Mouse (Mus musculus) intestine, postnatal 0 days (tissue): Measurements from ENCODE around the gene Ass1. TPM values are rescaled to one million over a fixed set of nuclear protein-coding genes. Genes with fewer than 3 reads are reported as not detected.

ENCODE experiments used
- ATAC-seq: fragments of 200-750 bp; cut with Nextera tagmentation; 2 replicates; pipeline ENCODE4 v1.8.0; 2017; ENCODE audit warnings: mild to moderate bottlenecking, moderate TSS enrichment, moderate library complexity
- H3K27ac ChIP-seq: fragments of 300-500 bp; sonication (generic); 2 replicates; pipeline ENCODE4 v1.5.1; 2014; ENCODE audit warnings: mild to moderate bottlenecking, low read depth, low read length, moderate library complexity
- H3K27me3 ChIP-seq: fragments of 300-500 bp; sonication (generic); replicated peaks from 2 replicates; pipeline ENCODE4 v1.6.1; 2014; ENCODE audit warnings: low read length, mixed read lengths; ENCODE audit not compliant: control insufficient read depth, insufficient read depth
- H3K36me3 ChIP-seq: fragments of 300-500 bp; sonication (generic); 2 replicates; pipeline ENCODE4 v1.6.1; 2014; ENCODE audit warnings: mild to moderate bottlenecking, moderate library complexity; ENCODE audit not compliant: control insufficient read depth, insufficient read depth
- H3K4me1 ChIP-seq: fragments of 300-500 bp; sonication (generic); replicated peaks from 2 replicates; pipeline ENCODE4 v1.6.1; 2014; ENCODE audit warnings: antibody characterized with exemption, low read length, mixed read lengths; ENCODE audit not compliant: control insufficient read depth, insufficient read depth
- H3K4me2 ChIP-seq: fragments of 300-500 bp; sonication (generic); replicated peaks from 2 replicates; pipeline ENCODE4 v1.6.1; 2014; ENCODE audit warnings: low read depth, mild to moderate bottlenecking, moderate library complexity
- H3K4me3 ChIP-seq: fragments of 300-500 bp; sonication (generic); 2 replicates; pipeline ENCODE4 v1.5.1; 2014; ENCODE audit warnings: low read depth, low read length
- H3K9ac ChIP-seq: fragments of 300-500 bp; sonication (generic); 2 replicates; pipeline ENCODE4 v1.6.1; 2014; ENCODE audit warnings: mild to moderate bottlenecking, low read depth, low read length
- H3K9me3 ChIP-seq: fragments of 300-500 bp; sonication (generic); 2 replicates; pipeline ENCODE4 v1.6.1; 2016; ENCODE audit warnings: mixed run types; ENCODE audit not compliant: control insufficient read depth
- CTCF ChIP-seq: sonication (generic); IDR thresholded peaks from 2 replicates; pipeline ENCODE4 v1.5.1; 2016; ENCODE audit warnings: low read depth, mild to moderate bottlenecking, control low read depth, antibody characterized with exemption, moderate library complexity
- WGBS: fragments of 180-500 bp; shearing (Covaris S2); extraction: QIAGEN DNeasy Blood & Tissue Kit; methylation state at CpG from one replicate; pipeline ENCODE4 v1.1.7; 2014; 5-methylcytosine and 5-hydroxymethylcytosine counted together
- polyA plus RNA-seq: library from polyadenylated mRNA; unstranded; fragments of >200 nt; fragmentation: Nextera tagmentation; extraction: Ambion mirVana; gene quantifications from 2 replicates; pipeline ENCODE4 v1.2.1, GENCODE M21; 2015

Gene Ass1
- polyA plus RNA-seq, 1 experiment from 2014 or later: 492 TPM

- WGBS: 76% methylated on average over 2 of the region's 2 CpGs
- no peak for ATAC-seq
- H3K4me1 ChIP-seq: no peaks in the 10 kb centered on the region
These were observed 20.5 kb downstream of the Ass1 start for GRCm38 (mm10) chr2:31490556-31490955.

GRCm38 (mm10) chr2:31492308-31492707 lies 22.3 kb downstream of the Ass1 start:
- H3K4me1 ChIP-seq: no peaks in the 10 kb centered on the region
- H3K4me2 ChIP-seq: no peak overlapping the region
- no peaks in the 10 kb centered on the region for H3K9me3 ChIP-seq
- H3K4me3 ChIP-seq: no peak overlapping the region
- H3K9ac ChIP-seq: no peak overlapping the region
- no peaks in the 10 kb centered on the region for H3K27me3 ChIP-seq
- TF ChIP-seq CTCF: peak; percentile 48
- ATAC-seq: no peak
- peaks cover 72% of the 10 kb centered on the region for H3K36me3 ChIP-seq
- H3K27ac ChIP-seq: no peak overlapping the region
- 93% methylated on average over 8 of the region's 8 CpGs for WGBS

More at GRCm38 (mm10) chr2:31490556-31490955, 20.5 kb downstream of the Ass1 start:
- no peak overlapping the region for H3K9ac ChIP-seq
- no peaks in the 10 kb centered on the region for H3K27me3 ChIP-seq
- no peaks in the 10 kb centered on the region for H3K9me3 ChIP-seq
- H3K4me2 ChIP-seq: no peak overlapping the region
- no peak overlapping the region for H3K27ac ChIP-seq
- H3K4me3 ChIP-seq: no peak overlapping the region
- no peak for TF ChIP-seq CTCF
- peaks cover 73% of the 10 kb centered on the region for H3K36me3 ChIP-seq

GRCm38 (mm10) chr2:31493243-31493642 lies 23.2 kb downstream of the Ass1 start:
- WGBS: 78% methylated on average over 11 of the region's 11 CpGs
- H3K27me3 ChIP-seq: no peaks in the 10 kb centered on the region

GRCm38 (mm10) chr2:31494315-31494714 lies 24.3 kb downstream of the Ass1 start:
- Histone ChIP-seq H3K4me2 (no peak overlapping the region), H3K27ac (no peak overlapping the region), H3K9me3 (no peaks in the 10 kb centered on the region), H3K9ac (no peak overlapping the region), H3K27me3 (no peaks in the 10 kb centered on the region), H3K36me3 (peaks cover 76% of the 10 kb centered on the region), H3K4me3 (no peak overlapping the region), H3K4me1 (no peaks in the 10 kb centered on the region)
- no peak for TF ChIP-seq CTCF
- ATAC-seq: no peak
- WGBS: 85% methylated on average over 5 of the region's 5 CpGs

More at GRCm38 (mm10) chr2:31493243-31493642, 23.2 kb downstream of the Ass1 start:
- Histone ChIP-seq H3K4me3 (no peak overlapping the region), H3K27ac (no peak overlapping the region), H3K9ac (no peak overlapping the region), H3K4me1 (no peaks in the 10 kb centered on the region), H3K4me2 (no peak overlapping the region), H3K9me3 (no peaks in the 10 kb centered on the region), H3K36me3 (peaks cover 72% of the 10 kb centered on the region)
- TF ChIP-seq CTCF: no peak
- no peak for ATAC-seq

- Histone ChIP-seq H3K4me3 (no peak overlapping the region), H3K4me1 (no peaks in the 10 kb centered on the region), H3K27me3 (no peaks in the 10 kb centered on the region), H3K4me2 (no peak overlapping the region), H3K27ac (no peak overlapping the region), H3K36me3 (peaks cover 77% of the 10 kb centered on the region), H3K9ac (no peak overlapping the region), H3K9me3 (no peaks in the 10 kb centered on the region)
- WGBS: 71% methylated on average over 13 of the region's 13 CpGs
- ATAC-seq: no peak
- TF ChIP-seq CTCF: no peak
These were observed 25.1 kb downstream of the Ass1 start for GRCm38 (mm10) chr2:31495046-31495476.

- Histone ChIP-seq H3K9ac (no peak overlapping the region), H3K27me3 (no peaks in the 10 kb centered on the region), H3K36me3 (peaks cover 80% of the 10 kb centered on the region), H3K27ac (no peak overlapping the region), H3K4me3 (no peak overlapping the region), H3K4me2 (no peak overlapping the region), H3K4me1 (no peaks in the 10 kb centered on the region), H3K9me3 (no peaks in the 10 kb centered on the region)
- no peak for TF ChIP-seq CTCF
- ATAC-seq: no peak
- 10% methylated on average over 1 of the region's 1 CpGs for WGBS
These were observed 26.1 kb downstream of the Ass1 start for GRCm38 (mm10) chr2:31496141-31496540.

GRCm38 (mm10) chr2:31497113-31497512 lies 27.1 kb downstream of the Ass1 start:
- no peak overlapping the region for H3K9ac ChIP-seq
- H3K9me3 ChIP-seq: no peaks in the 10 kb centered on the region
- H3K4me3 ChIP-seq: no peak overlapping the region
- H3K27ac ChIP-seq: no peak overlapping the region
- TF ChIP-seq CTCF: no peak
- no peaks in the 10 kb centered on the region for H3K4me1 ChIP-seq
- H3K36me3 ChIP-seq: peaks cover 77% of the 10 kb centered on the region
- H3K27me3 ChIP-seq: no peaks in the 10 kb centered on the region
- 65% methylated on average over 7 of the region's 7 CpGs for WGBS
- no peak for ATAC-seq
- no peak overlapping the region for H3K4me2 ChIP-seq
